Mouse (Mus musculus) spleen, postnatal 4 days (tissue): ENCODE data around the gene Noxa1.
A peak's percentile ranks its signal among the peaks of the same experiment; 100 is the strongest.

Source experiments
- DNase-seq, 2 experiments: peaks; one replicate each; pipeline ENCODE4 v3.0.0; 2022; ENCODE audit warnings: low spot score in 2 of 2

Noxa1 gene

DNA sequence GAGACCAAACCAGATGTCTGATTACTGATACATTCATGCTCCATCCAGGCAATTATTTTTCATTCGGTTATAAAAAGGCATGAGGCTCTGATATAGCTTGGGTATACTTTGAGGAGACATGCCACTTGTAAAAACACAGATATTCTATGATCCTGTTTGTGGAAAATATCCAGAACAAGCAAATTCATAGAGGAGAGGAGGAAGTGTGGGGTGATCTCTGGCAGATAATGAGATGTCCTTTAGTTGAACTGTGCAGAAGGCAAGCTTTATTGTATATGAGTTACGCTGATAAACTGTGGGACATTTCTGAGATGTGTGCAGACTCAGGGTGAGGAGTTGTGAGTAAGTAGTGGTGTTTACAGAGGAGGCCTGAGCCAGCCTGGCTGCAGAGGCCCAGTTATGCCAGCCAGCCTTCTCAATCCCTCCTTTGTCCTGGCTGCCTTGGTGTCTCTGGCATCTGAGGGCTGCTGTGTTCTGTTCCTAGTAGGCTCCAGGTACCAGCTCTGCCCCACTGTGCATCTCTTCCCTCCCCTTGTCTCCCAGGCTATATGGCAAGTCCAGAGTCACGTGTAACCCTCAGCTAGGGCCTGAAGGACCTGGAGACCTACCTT lies 3.2 kb upstream of the Noxa1 start:
- no peak for DNase-seq

DNA sequence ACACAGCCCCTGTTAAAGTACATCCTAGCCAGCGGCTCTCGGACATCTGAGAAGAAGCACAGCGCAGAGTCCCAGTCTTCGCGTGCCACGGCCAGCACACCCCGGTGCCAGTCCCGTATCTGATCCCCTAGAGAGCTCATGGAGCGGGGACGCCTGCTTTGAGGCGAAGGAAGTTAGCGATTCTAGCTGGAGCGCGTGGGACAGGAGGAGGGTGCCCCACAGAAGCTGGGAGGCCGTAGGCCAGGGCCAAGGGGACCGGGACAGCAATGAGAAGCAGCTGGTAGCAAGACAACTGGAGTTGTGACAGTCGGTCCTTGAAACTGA lies 202 bp downstream of the Noxa1 start:
- DNase-seq, result no peak

DNA sequence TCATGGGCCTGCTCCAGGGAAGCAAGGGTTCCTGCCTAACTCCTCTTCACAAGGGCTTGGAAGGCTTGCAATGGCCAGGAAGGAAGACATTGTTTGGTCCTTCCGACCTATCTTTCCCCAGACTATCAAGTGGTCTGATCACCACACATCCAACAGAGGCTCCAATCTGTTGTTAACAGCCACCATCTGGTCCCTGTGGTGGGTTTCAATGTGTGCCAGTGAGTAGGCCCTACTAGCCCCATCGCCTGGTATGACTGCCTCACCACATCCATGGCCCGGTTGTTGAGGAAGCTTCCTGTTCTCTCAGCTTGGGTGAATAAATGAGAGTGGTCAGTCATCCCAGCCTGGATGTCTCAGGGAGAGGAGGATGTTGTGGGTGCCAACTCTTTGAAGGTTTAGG lies 6.3 kb downstream of the Noxa1 start:
- no peak for DNase-seq

DNA sequence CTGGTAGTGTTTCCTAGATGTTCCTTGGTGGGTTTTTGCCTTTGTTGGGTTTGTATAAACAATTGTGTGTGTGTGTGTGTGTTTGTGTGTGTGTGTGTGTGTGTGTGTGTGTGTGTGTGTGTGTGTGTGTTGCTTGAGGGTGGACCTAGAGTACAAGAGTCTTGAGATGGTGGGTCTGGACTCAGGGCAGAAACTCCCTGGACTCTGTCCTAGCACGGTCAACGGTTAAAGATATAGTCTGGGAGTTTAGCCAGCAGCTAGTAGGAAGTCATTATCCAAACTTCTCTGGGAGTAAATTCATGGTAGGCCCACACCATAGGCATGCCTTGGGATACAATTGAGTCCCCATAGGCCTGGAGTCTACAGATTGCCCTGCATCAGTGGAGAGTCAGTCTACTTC lies 7.1 kb downstream of the Noxa1 start:
- no peak for DNase-seq

DNA sequence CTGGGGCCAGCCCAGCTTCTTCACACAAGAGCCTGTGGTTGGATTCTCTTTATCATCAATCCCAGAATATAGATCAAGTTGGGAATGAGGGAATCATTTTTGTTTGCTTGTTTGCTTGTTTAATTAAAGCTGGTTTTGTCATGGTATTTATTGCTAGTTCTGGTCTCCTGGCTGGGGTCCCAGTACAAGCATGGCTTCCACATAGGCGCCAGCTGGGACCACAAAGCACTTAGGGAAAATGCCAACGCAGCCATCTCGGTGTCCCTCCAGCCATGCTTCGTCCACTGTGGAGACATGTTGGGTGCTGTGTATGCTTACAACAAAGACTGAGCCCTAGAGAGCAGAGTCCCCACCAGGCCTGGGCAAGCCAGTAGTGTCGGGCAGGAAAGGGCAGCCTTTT lies 9.4 kb downstream of the Noxa1 start:
- no peak for DNase-seq

DNA sequence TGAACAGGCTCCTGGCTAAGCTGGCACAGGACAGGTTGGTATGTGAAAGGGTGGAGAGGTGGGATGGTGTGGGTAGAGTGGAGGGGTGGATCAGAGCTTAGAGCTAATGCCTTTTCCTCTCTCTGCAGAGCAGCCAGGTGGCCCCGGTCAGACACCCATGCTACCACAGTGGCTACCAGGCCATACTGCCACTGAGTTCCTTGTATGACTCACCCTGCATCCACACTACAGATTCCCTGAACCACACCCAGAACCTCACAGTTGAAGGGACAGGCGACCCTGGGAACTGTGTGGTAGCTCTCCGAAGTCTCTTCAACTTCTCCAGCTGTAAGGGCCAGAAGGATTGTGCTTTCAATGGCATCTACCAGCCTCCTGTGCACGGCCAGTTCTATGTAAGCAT lies 11.3 kb downstream of the Noxa1 start:
- no peak for DNase-seq

DNA sequence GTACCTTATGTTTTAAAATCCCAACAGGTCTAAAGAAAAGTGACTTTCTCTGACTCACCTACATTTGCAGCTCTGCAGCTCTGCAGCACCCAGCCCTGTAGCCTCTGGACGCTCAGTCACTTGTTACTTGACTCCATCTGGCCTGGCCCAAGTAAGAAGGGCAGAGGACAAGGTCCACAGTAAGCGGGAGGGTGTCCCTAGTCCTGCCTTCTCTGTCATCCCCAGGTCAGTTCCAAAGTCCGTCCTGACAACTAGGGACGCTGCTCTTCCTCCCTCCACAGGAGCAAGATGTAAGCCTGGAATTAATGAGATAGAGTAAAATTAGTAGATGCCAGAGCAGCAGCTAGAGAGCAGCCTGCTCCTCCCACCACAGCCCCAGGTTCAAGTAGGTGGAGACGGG lies 14.9 kb downstream of the Noxa1 start, which contains the start of gene Entpd8:
TSS of gene Entpd8 (plus strand) at position 229 of the 400 bp plus-strand sequence.
- DNase-seq, result no peak

DNA sequence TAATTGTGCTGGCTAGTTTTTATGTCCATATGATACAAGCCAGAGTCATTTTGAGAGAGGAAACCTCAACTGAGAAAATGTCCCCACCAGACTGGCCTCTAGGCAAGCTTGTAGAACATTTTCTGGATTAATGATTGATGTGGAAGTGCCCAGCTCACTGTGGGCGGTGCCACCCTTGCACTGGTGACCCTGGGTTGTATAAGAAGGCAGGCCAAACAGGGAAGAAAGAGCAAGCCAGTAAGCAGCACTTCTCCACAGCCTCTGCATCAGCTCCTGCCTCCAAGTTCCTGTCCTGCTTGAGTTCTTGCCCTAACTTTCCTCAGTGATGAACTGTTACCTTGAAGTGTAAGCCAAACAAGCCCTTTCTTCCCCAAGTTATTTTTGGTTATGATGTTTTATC lies 16.0 kb downstream of the Noxa1 start:
- no peak for DNase-seq

DNA sequence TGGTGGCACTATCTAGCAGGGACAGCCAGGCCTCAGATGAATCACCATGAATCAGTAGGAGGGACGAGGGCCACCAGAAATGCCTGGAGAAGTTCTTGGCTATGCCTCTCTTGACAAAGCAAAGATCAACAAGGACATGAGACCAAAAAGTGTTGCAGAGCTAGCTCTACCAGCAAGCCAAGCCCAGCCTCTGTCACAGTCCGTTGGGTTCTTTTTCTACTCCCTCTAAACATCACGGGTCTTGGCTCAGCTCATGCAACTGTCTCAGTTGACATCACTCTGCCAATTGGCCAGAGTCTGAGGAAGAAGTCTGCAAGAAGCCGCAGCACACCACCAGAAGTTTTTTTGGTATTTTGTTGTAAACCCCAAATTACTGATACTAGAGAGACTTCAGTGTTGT lies 19.4 kb downstream of the Noxa1 start:
- DNase-seq, result no peak

DNA sequence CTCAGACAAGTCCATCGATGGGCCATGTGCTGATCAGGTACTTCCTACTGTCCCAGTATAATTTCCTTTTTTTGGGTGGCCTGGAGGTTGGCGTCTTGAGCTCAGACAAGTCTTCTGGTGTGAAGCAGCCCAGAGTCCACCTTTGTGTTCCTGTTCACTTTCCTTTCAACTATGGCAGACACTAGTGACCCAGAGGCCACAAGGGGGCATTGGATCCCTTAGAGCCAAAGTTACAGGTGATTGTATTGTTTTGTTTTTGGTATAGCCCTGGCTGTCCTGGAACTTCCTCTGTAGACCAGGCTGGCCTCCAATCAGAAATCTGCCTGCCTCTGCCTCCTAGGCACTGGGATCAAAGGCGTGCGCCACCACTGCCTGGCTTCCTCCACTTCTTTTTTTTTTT lies 22.6 kb downstream of the Noxa1 start:
- no peak for DNase-seq

DNA sequence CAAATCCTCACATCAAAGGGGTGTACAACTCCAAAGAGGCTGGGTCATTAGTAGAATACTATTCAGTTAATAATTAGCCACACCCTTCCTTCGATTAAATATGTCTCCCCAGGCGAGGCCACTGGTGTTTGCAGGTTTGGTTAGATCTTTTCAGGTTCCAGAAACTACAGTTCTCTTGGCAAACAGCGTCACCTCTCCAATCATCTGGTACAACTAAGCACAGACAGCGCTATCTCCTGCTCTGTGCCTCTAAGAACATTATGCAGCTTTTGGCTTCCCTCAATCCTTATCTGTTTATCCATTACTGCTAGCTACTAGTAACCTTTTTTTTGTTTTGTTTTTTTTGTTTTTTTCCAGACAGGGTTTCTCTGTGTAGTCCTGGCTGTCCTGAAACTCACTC lies 25.4 kb downstream of the Noxa1 start:
- no peak for DNase-seq

DNA sequence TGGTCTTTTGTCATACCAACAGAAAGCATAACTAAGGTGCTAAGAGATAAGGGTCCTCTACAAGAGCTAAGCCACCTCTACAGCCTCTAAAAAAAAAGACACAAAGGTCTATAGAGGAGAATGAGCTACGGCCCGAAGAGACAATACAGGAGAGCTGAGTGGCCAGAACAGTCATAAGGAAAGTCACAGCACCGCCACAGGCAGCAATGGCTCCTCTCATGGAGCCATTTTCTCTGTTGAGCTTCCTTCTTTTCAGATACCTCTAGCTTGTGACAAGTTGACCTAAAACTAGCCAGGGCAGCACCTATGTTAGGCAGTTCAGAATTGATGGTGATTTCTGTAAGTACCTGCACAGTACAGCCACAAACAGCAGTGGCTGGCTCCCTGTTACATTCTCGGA lies 28.4 kb downstream of the Noxa1 start:
- no peak for DNase-seq

DNA sequence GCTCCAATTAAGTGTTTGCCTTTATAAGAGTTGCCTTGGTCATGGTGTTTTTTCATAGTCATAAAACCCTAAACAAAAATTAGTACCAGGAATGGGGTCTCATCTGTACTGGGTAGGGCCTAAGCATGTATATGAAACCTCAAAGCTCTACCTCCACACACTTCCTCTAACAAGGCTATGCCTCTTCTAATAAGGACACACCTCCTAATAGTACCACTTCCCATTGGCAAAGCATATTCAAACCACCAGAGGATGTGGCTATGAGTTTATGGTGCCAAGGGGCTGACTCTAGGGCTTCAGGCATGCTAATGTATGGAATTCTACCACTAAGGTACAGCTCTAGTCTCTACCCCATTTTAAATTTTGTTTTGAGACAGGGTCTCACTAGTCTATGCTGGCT lies 29.4 kb downstream of the Noxa1 start:
- no peak for DNase-seq

DNA sequence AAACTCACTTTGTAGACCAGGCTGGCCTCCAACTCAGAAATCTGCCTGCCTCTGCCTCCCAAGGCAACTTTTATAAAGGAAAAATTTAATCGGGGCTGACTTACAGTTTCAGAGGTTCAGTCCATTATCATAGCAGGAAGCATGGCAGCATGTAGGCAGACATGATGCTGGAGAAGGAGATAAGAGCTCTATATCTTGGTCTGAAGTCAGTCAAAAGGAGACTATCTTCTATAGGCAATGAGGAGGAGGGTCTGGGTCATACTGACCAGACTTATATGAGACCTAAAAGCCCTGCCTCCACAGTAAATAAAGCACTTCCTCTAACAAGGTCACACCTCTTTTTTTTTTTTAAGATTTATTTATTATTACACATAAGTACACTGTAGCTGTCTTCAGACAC lies 30.7 kb downstream of the Noxa1 start:
- DNase-seq, result no peak

DNA sequence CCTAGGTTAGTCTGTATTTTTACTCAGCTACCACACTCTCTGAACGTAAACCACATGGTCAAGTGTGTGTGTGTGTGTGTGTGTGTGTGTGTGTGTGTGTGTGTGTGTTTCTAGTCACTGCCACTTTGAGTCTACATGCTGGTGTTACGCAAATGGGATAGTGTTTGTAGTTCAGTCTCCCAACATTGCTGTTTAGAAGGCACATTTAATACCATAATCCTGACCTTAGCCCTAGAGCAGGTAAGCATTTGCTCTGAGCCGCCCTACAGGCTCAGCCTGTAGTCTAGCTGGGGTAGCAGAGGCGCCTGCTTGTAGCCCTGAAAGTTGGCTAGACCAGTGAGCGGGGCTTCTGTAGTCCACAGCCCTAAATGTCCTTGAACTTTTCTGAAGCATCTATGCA lies 31.4 kb downstream of the Noxa1 start:
- DNase-seq, result no peak

DNA sequence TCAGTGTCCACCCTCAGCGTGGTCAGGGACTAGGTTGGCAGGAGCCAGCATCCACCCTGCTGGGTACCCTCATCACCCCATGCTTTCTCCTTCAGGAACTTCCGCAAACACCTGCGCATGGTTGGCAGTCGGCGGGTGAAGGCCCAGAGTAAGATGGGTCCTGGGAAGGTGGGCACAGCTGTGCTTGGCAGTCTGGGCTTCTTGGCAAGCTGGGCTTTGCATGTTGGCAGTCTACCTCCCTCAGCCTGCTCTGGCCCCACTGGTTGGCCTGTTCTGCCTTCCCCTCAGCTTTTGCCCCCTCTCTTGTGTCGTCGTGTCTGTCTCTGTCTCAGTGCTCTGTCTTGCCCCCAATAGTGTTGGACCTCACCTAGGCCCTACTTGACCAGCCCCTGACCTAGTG lies 36.0 kb downstream of the Noxa1 start:
- DNase-seq, result no peak

DNA sequence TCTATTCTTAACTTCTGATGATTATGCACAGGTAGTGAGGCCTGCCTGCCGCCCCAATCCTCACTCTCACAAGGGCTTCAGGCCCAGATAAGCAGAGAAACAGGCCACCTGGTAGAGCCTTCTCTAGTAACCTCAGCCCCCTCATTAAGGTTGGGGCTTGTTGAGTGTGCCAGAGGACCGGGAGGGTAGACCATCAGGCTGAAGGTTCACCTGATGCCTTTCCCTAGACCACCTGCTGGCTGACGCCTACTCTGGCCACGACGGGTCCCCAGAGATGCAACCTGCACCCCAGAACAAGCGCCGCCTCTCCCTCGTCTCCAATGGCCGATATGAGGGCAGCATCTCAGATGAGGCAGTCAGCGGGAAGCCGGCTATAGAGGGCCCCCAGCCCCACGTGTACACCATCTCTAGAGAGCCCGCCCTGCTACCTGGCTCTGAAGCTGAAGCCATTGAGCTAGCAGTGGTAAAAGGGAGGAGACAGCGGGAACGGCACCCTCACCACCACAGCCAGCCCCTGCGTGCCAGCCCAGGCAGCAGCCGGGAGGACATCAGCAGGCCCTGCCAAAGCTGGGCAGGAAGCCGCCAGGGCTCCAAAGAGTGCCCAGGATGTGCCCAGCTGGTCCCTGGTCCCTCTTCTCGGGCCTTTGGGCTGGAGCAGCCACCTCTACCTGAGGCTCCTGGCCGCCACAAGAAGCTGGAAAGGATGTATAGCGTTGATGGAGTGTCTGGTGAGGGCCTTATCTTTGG lies 39.4 kb downstream of the Noxa1 start:
- DNase-seq, result no peak

DNA sequence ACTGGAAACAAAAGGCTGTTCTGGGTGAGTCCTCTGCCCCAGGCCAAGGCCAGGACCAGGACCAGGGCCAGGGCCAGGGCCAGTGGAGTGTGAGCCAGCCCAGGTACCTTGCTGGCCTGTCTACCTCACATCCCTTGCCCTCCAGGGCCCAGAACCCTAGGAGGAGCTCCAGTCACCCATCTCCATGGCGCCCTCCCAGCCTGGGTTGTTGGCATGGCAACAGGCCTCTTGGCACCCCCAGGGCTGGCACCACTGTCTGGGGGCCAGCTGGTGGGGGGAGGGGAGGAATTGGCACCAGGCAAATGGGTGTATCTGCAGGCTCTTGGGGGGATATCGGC lies 39.9 kb downstream of the Noxa1 start:
- no peak for DNase-seq

DNA sequence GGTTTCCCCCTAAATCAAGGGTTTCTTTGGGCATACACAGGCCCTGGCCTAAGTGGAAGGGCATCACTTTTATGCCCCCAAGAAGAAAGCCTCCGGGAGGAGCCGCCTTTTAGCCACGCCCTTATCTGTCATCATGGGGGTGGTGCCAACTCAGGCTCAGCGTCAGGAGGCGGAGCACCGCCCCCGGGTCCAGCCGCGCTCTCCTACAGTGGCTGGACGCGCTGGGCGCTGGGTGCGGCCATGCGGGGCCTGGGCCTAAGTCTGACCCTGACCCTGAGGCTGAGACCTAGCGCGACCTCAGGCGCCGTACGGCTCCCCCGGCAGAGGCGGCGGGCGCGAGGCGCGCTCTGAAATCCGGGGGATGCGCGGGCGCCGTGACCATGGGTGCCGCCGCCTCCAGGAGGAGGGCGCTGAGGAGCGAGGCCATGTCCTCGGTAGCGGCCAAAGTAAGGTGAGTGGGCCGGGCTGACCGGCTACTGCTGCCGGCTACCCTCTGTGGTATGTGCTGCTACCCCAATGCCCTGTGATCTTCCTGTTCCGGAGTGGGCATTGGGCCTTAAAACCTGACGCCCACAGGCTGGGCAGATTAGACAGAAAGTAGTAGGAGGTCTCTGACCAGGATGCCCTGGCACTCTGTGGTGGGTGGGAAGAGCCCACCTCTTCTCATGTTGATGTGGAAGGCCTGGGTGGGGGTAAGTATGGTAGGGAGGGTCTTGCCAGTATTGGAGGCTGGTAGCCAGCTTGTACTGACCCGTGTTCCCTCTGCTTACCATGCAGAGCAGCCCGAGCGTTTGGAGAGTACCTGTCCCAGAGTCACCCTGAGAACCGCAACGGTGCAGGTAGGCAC lies 40.5 kb downstream of the Noxa1 start, which contains the start of gene Nsmf:
TSS of gene Nsmf (plus strand) at position 135 of the 847 bp plus-strand sequence.
- DNase-seq, result peak; percentile 82 to 89

DNA sequence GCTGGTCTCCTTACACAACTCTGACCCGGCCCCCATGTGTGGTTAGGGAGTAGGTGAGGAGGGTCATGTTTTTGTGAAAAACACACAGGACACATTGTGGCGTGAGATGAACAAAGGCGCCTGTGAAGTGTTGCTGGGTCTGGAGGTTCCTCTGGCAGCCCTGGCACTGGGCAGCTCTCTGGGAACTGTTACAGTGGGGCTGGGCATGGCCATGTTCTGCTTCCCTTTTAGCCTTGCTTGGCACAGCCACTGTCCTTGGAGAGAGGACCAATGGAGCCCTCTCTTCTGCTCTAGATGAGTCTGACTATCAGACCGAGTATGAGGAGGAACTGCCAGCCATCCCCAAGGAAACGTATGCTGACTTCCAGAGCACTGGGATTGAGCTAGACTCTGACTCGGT lies 41.8 kb downstream of the Noxa1 start:
- DNase-seq, result no peak

DNA sequence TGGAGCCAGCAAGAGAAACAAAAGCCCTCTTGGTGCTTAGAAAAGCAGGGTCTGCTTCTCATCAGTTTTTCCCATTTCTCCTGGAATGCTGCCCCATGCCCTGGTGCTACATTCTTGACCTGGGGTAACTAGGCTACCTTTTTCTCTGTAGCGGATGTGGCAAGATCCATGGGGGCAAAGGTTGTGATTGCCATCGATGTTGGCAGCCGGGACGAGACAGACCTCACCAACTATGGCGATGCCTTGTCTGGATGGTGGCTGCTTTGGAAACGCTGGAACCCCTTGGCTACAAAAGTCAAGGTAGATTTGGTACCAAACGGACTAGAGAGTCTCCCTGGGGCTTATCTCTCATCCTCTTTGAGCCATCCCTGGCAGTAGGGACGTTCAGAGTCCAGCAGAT lies 43.5 kb downstream of the Noxa1 start:
- no peak for DNase-seq

DNA sequence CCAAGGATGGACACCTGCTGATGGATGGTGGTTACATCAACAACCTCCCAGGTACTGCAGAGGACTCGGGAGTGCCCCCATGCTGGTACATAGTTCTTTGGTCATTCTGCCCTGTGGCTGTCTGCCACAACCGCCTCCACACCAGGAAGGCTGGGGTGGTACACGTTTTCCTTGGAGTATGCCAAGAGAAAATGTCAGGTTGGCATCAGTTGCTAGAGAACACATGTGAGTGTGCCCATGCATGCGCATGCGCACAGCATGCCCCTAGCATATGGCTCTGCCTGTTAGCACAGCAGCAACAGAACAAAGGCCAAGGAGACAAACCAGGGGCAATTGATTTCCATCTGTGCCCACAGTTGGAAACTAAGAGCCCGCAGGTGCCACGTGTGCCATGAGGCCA lies 44.0 kb downstream of the Noxa1 start:
- no peak for DNase-seq

DNA sequence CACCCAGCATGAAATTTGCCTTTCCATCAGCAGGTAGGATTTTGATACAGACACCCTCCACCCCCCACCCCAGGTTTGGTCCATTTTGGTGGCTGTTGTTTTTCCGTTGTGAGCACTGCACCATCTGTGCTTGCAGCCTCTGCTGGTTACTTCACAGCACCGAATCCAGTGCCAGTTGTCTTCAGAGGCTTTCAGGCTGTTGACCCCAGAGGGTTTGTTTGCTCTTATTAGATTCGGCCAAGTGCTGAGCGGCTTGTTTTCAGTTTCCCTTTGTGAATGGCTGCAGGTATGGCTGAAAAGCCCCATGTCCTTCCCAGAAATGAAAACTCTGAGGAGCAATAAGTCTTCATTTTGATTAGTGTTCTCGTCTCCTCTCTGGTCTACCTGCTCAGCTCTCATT lies 54.9 kb downstream of the Noxa1 start:
- no peak for DNase-seq
